Mouse (Mus musculus): ENCODE results near the gene Mns1.
"Not testable (repeated sequence)": the region's sequence is repeated elsewhere in the genome, so short reads cannot be mapped to it uniquely, and the experiment has no call there.

Mns1 gene

GRCm38 (mm10) chr9:72437822-72438701 lies at the start of gene Mns1:
Gene Mns1 (plus strand): TSS chr9:72438011.
- DNase-seq (ENCODE audit: low read depth in 1 of 2, low spot score in 2 of 2): peak; percentile 73 to 76

- no peak for DNase-seq (ENCODE audit: low read depth in 1 of 2, low spot score in 2 of 2)
Measured at GRCm38 (mm10) chr9:72388934-72389333, 48.9 kb upstream of the Mns1 start.

- no peak for DNase-seq (ENCODE audit: low read depth in 1 of 2, low spot score in 2 of 2)
Measured at GRCm38 (mm10) chr9:72389431-72390002, 48.3 kb upstream of the Mns1 start.

GRCm38 (mm10) chr9:72390321-72391077 lies 47.3 kb upstream of the Mns1 start:
- DNase-seq (ENCODE audit: low read depth in 1 of 2, low spot score in 2 of 2): no peak

GRCm38 (mm10) chr9:72392686-72393085 lies 45.1 kb upstream of the Mns1 start:
- DNase-seq (ENCODE audit: low read depth in 1 of 2, low spot score in 2 of 2): no peak

- no peak for DNase-seq (ENCODE audit: low read depth in 1 of 2, low spot score in 2 of 2)
Measured at GRCm38 (mm10) chr9:72393238-72393637, 44.6 kb upstream of the Mns1 start.

GRCm38 (mm10) chr9:72393869-72394341 lies 43.9 kb upstream of the Mns1 start:
- DNase-seq (ENCODE audit: low read depth in 1 of 2, low spot score in 2 of 2): no peak

GRCm38 (mm10) chr9:72400121-72400520 lies 37.7 kb upstream of the Mns1 start:
- no peak for DNase-seq (ENCODE audit: low read depth in 1 of 2, low spot score in 2 of 2)

GRCm38 (mm10) chr9:72401769-72402168 lies 36.0 kb upstream of the Mns1 start:
- DNase-seq (ENCODE audit: low read depth in 1 of 2, low spot score in 2 of 2): not testable (repeated sequence)

GRCm38 (mm10) chr9:72403421-72403820 lies 34.4 kb upstream of the Mns1 start:
- no peak for DNase-seq (ENCODE audit: low read depth in 1 of 2, low spot score in 2 of 2)

- DNase-seq (ENCODE audit: low read depth in 1 of 2, low spot score in 2 of 2): no peak
Measured at GRCm38 (mm10) chr9:72404446-72404845, 33.4 kb upstream of the Mns1 start.

- no peak for DNase-seq (ENCODE audit: low read depth in 1 of 2, low spot score in 2 of 2)
Measured at GRCm38 (mm10) chr9:72404934-72405333, 32.9 kb upstream of the Mns1 start.

- no peak for DNase-seq (ENCODE audit: low read depth in 1 of 2, low spot score in 2 of 2)
Measured at GRCm38 (mm10) chr9:72405882-72406638, 31.8 kb upstream of the Mns1 start.

GRCm38 (mm10) chr9:72408131-72408586 lies 29.7 kb upstream of the Mns1 start:
- peak; percentile 10 to 18 for DNase-seq (ENCODE audit: low read depth in 1 of 2, low spot score in 2 of 2)

- no peak for DNase-seq (ENCODE audit: low read depth in 1 of 2, low spot score in 2 of 2)
Measured at GRCm38 (mm10) chr9:72409381-72410225, 28.2 kb upstream of the Mns1 start.

GRCm38 (mm10) chr9:72411746-72412145 lies 26.1 kb upstream of the Mns1 start:
- DNase-seq (ENCODE audit: low read depth in 1 of 2, low spot score in 2 of 2): no peak

GRCm38 (mm10) chr9:72418443-72418842 lies 19.4 kb upstream of the Mns1 start:
- DNase-seq (ENCODE audit: low read depth in 1 of 2, low spot score in 2 of 2): no peak

- DNase-seq (ENCODE audit: low read depth in 1 of 2, low spot score in 2 of 2): no peak
Measured at GRCm38 (mm10) chr9:72420490-72420889, 17.3 kb upstream of the Mns1 start.

- no peak for DNase-seq (ENCODE audit: low read depth in 1 of 2, low spot score in 2 of 2)
Measured at GRCm38 (mm10) chr9:72422284-72422683, 15.5 kb upstream of the Mns1 start.

GRCm38 (mm10) chr9:72422753-72423152 lies 15.1 kb upstream of the Mns1 start:
- DNase-seq (ENCODE audit: low read depth in 1 of 2, low spot score in 2 of 2): no peak

Data from monocyte, adult 2 months (primary cell).